Mouse (Mus musculus) CD8-positive naive resting alpha-beta T cell, adult 2 months (primary cell): ENCODE data around the gene Oser1.

Experiments
- DNase-seq, 2 experiments: peaks; one replicate each; pipeline ENCODE4 v3.0.0; 2022; ENCODE audit warnings: low read depth in 2 of 2, low spot score in 2 of 2

The Oser1 gene

GRCm38 (mm10) chr2:163404037-163404815, 20.3 kb downstream of the Oser1 start:
- DNase-seq, result no peak

- peak; percentile 74 to 85 for DNase-seq
Observed at GRCm38 (mm10) chr2:163401221-163401620, 23.3 kb downstream of the Oser1 start.

GRCm38 (mm10) chr2:163399222-163399621, 25.3 kb downstream of the Oser1 start:
- DNase-seq, result no peak

- no peak for DNase-seq
Observed at GRCm38 (mm10) chr2:163398770-163399169, 25.7 kb downstream of the Oser1 start.

GRCm38 (mm10) chr2:163397905-163398304, 26.6 kb downstream of the Oser1 start, which contains the start of gene Jph2:
TSS of gene Jph2 (minus strand) at chr2:163397993.
- no peak for DNase-seq

GRCm38 (mm10) chr2:163397071-163397470, 27.4 kb downstream of the Oser1 start:
- no peak for DNase-seq

GRCm38 (mm10) chr2:163394977-163395376, 29.5 kb downstream of the Oser1 start:
- DNase-seq, result no peak

GRCm38 (mm10) chr2:163393976-163394375, 30.5 kb downstream of the Oser1 start:
- no peak for DNase-seq

GRCm38 (mm10) chr2:163393241-163393640, 31.3 kb downstream of the Oser1 start:
- no peak for DNase-seq

- DNase-seq, result no peak
Observed at GRCm38 (mm10) chr2:163392436-163392835, 32.1 kb downstream of the Oser1 start.

- DNase-seq, result no peak
Observed at GRCm38 (mm10) chr2:163386423-163387190, 37.9 kb downstream of the Oser1 start.

- DNase-seq, result no peak
Observed at GRCm38 (mm10) chr2:163385126-163385525, 39.4 kb downstream of the Oser1 start.

GRCm38 (mm10) chr2:163381246-163381645, 43.3 kb downstream of the Oser1 start:
- no peak for DNase-seq

GRCm38 (mm10) chr2:163379366-163379765, 45.1 kb downstream of the Oser1 start:
- DNase-seq, result no peak

- DNase-seq, result no peak
Observed at GRCm38 (mm10) chr2:163376082-163376481, 48.4 kb downstream of the Oser1 start.

- no peak for DNase-seq
Observed at GRCm38 (mm10) chr2:163375468-163375867, 49.0 kb downstream of the Oser1 start.

GRCm38 (mm10) chr2:163372627-163373026, 51.9 kb downstream of the Oser1 start:
- DNase-seq, result no peak

GRCm38 (mm10) chr2:163370175-163370574, 54.3 kb downstream of the Oser1 start:
- DNase-seq, result no peak

- DNase-seq, result no peak
Observed at GRCm38 (mm10) chr2:163364785-163365541, 59.5 kb downstream of the Oser1 start.

- no peak for DNase-seq
Observed at GRCm38 (mm10) chr2:163362940-163363921, 61.3 kb downstream of the Oser1 start.
